Mouse (Mus musculus): ENCODE results near the gene Olfr568. TPM values are rescaled to one million over a fixed set of nuclear protein-coding genes. Genes with fewer than 3 reads are reported as not detected.

The Olfr568 gene
- polyA plus RNA-seq (2016; fragmentation: Nextera tagmentation; extraction: Ambion mirVana): not detected in 2 replicates

- Histone ChIP-seq H3K27me3 (replicated peaks) (no peaks in the 10 kb centered on the region), H3K36me3 (no peaks in the 10 kb centered on the region), H3K4me2 (replicated peaks) (no peak within 1 kb of the TSS), H3K9ac (no peak within 1 kb of the TSS), H3K4me1 (no peaks in the 10 kb centered on the region), H3K27ac (no peak within 1 kb of the TSS), H3K4me3 (no peak within 1 kb of the TSS), H3K9me3 (no peaks in the 10 kb centered on the region)
- ATAC-seq (ENCODE audit: low FRiP score, low read depth): no peak
Measured at GRCm38 (mm10) chr7:102876822-102877221, at the start of gene Olfr568. TSS of gene Olfr568 (plus strand) at chr7:102877122.

DNA sequence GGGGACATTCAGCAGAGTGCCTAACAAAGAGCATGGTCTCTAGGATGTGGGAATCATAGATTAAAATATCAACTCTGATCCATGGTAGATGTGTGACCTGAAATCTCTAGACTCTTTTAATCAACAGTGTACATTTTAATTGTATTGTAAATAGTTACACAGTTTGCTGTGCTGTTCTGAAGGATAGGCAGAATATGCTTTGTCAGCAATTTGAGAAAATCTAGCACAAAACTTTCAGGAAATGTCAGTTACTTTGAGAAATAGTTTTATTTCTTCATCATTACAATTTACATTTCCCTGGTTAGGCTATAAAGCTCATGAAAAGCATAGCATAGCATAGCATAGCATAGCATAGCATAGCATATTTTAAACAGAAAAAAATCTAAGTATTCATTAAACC lies 21.1 kb upstream of the Olfr568 start:
- Histone ChIP-seq H3K9ac (no peak overlapping the region), H3K9me3 (no peaks in the 10 kb centered on the region), H3K4me1 (no peaks in the 10 kb centered on the region), H3K27ac (no peak overlapping the region), H3K4me2 (replicated peaks) (no peak overlapping the region), H3K27me3 (replicated peaks) (no peaks in the 10 kb centered on the region), H3K36me3 (no peaks in the 10 kb centered on the region), H3K4me3 (no peak overlapping the region)
- no peak for ATAC-seq (ENCODE audit: low FRiP score, low read depth)

DNA sequence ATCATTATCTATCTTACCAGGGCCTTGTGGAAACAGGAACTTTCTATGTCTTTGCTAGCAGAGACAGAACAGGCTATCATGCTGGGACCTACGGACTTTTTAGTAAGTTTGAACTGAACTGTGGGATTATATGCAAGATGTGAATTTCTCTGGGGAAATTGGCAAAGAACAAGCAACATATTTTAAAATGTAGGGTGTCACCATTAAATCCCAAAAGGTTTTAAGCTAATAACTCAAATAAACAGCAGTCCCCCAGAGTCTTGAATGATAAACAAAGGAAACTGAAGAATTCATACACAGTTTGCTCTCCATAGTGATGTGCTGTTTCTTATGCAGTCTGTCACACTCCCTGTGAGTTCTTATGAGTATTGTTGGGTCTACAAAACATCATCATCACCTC lies 18.3 kb upstream of the Olfr568 start, which contains the start of gene Olfr566:
Olfr566 (minus strand) TSS at position 101 of the 400 bp plus-strand sequence.
- Histone ChIP-seq H3K4me2 (replicated peaks) (no peak within 1 kb of the TSS), H3K9me3 (no peaks in the 10 kb centered on the region), H3K4me1 (no peaks in the 10 kb centered on the region), H3K27me3 (replicated peaks) (no peaks in the 10 kb centered on the region), H3K27ac (no peak within 1 kb of the TSS), H3K9ac (no peak within 1 kb of the TSS), H3K36me3 (no peaks in the 10 kb centered on the region), H3K4me3 (no peak within 1 kb of the TSS)
- 86% methylated on average over 1 of the region's 1 CpGs for WGBS
- ATAC-seq (ENCODE audit: low FRiP score, low read depth): no peak

DNA sequence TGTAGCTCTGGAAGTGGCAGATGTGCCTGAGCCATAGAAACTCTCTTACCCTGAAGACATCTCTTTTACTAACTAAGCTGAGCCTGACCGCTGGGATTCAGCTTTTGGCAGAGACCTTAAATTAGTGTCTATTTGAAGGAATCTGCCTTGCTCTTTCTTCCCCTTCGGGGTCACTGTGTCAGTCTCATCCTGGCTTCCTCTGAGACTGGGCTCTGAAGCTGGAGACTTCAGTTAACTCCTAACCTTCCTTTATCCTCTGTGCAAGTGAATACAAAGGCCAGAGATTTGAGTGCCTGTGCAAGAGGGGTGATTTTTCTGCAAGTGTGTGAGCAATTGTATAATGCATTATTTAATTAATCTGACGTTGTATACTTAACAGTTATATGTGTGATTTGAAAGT lies 13.9 kb downstream of the Olfr568 start, which contains the start of gene Olfr569:
Olfr569 (minus strand) TSS at position 101 of the 400 bp plus-strand sequence.
- H3K9ac ChIP-seq: no peak within 1 kb of the TSS
- H3K4me2 ChIP-seq (replicated peaks): no peak within 1 kb of the TSS
- 70% methylated on average over 3 of the region's 3 CpGs for WGBS
- H3K4me3 ChIP-seq: no peak within 1 kb of the TSS
- H3K4me1 ChIP-seq: no peaks in the 10 kb centered on the region
- no peaks in the 10 kb centered on the region for H3K27me3 ChIP-seq (replicated peaks)
- ATAC-seq (ENCODE audit: low FRiP score, low read depth): no peak
- H3K9me3 ChIP-seq: no peaks in the 10 kb centered on the region
- H3K36me3 ChIP-seq: no peaks in the 10 kb centered on the region
- H3K27ac ChIP-seq: no peak within 1 kb of the TSS

- Histone ChIP-seq H3K27ac (no peak overlapping the region), H3K36me3 (no peaks in the 10 kb centered on the region)
- ATAC-seq (ENCODE audit: low FRiP score, low read depth): no peak
Measured at GRCm38 (mm10) chr7:102915261-102915660, 38.3 kb downstream of the Olfr568 start.

DNA sequence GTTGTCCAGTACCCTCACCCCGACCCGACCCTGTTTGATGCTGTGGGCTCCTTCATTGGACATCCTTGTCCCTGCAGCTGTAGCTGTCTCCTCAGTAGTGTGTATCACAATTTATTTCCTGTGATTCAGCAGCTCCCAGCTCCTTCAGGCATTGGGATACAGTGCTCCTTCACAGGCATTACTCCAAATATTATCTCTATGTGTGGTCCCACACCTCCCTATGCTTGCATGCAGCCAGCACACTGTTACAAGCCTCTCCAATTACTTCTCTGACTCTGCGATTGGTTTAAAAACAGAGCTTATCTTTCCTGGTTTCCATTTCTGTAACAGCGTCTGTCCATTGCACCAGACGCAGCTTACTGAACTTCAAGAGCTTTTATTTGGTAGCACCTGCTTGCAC lies 39.5 kb downstream of the Olfr568 start:
- Histone ChIP-seq H3K4me1 (no peaks in the 10 kb centered on the region), H3K9me3 (no peaks in the 10 kb centered on the region), H3K4me3 (no peak overlapping the region), H3K4me2 (replicated peaks) (no peak overlapping the region), H3K9ac (no peak overlapping the region), H3K27ac (no peak overlapping the region), H3K27me3 (replicated peaks) (no peaks in the 10 kb centered on the region), H3K36me3 (no peaks in the 10 kb centered on the region)
- WGBS: 82% methylated on average over 5 of the region's 5 CpGs
- ATAC-seq (ENCODE audit: low FRiP score, low read depth): no peak

More at GRCm38 (mm10) chr7:102915261-102915660, 38.3 kb downstream of the Olfr568 start:
- 54% methylated on average over 1 of the region's 1 CpGs for WGBS
- Histone ChIP-seq H3K4me1 (no peaks in the 10 kb centered on the region), H3K27me3 (replicated peaks) (no peaks in the 10 kb centered on the region), H3K4me3 (no peak overlapping the region), H3K4me2 (replicated peaks) (no peak overlapping the region), H3K9ac (no peak overlapping the region), H3K9me3 (no peaks in the 10 kb centered on the region)

DNA sequence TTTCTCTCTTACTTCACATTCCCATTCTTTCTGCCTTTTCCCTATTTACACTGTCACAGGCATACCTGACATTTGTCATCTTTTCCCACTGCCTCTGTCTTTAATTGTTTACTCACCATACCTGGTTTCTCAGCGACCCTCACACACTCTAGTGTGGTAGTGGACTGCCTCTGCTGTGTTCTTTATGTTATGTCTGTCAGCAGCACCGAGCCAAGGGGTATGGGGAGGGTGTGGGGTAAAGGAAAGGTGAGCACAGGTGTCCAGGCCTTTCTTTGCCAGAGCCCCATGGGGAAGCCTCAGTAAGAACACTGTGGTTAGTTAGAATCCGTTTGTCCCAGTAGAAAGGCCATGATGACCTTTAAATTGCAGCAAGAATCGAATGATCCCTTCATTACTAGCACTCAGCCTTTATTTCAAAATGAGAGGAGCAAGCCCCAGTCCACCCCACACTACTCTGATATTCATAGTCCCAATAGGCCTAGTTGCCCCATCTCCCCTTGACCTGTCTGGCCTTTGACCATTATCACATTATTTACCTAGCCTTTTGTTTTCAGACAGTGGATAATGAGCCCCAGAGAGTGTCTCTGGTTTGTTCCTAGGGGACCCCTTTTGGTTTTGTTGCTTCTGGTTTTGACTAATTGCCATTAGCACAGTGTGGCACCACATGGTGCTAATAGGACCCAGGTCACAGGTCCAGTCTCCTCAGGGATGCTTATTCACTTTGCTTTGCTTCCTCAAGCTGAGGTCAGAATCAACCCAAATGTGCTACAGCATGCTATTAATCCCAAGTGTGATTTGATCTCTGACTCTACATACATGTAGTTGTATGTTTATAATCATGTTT lies 40.3 kb downstream of the Olfr568 start, which contains the start of gene Olfr571:
Olfr571 (minus strand) TSS at position 505 of the 844 bp plus-strand sequence.
- H3K27ac ChIP-seq: no peak within 1 kb of the TSS
- H3K4me3 ChIP-seq: no peak within 1 kb of the TSS
- no peak within 1 kb of the TSS for H3K9ac ChIP-seq
- peak; percentile 71 for ATAC-seq (ENCODE audit: low FRiP score, low read depth)
- no peaks in the 10 kb centered on the region for H3K36me3 ChIP-seq
- no peaks in the 10 kb centered on the region for H3K4me1 ChIP-seq
- no peaks in the 10 kb centered on the region for H3K27me3 ChIP-seq (replicated peaks)
- no peaks in the 10 kb centered on the region for H3K9me3 ChIP-seq
- H3K4me2 ChIP-seq (replicated peaks): no peak within 1 kb of the TSS
- 47% methylated on average over 4 of the region's 4 CpGs for WGBS

DNA sequence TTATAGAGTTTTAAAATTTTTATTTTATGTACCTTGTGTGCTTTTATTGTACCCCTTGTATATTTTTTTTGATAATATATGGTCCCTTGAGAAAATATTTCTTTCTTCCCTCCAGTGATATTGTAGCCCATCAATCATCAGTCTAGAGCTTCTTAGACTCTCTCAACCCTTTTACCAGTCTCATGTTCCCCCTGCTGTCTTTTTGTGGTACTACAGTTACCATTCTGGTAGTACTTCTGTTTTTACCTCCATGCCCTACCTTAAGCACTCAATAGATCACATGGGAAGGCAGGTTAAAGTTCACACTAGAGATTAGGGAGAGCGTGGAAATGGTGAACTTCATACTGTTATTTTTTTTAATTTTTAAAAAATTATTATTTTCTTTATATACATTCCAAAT lies 42.7 kb downstream of the Olfr568 start:
- 21% methylated on average over 1 of the region's 1 CpGs for WGBS
- Histone ChIP-seq H3K4me2 (replicated peaks) (no peak overlapping the region), H3K27me3 (replicated peaks) (no peaks in the 10 kb centered on the region), H3K4me3 (no peak overlapping the region), H3K36me3 (no peaks in the 10 kb centered on the region), H3K9me3 (no peaks in the 10 kb centered on the region), H3K27ac (no peak overlapping the region), H3K4me1 (no peaks in the 10 kb centered on the region), H3K9ac (no peak overlapping the region)
- ATAC-seq (ENCODE audit: low FRiP score, low read depth): peak; percentile 54; the same call in 1 of the 2 replicates

DNA sequence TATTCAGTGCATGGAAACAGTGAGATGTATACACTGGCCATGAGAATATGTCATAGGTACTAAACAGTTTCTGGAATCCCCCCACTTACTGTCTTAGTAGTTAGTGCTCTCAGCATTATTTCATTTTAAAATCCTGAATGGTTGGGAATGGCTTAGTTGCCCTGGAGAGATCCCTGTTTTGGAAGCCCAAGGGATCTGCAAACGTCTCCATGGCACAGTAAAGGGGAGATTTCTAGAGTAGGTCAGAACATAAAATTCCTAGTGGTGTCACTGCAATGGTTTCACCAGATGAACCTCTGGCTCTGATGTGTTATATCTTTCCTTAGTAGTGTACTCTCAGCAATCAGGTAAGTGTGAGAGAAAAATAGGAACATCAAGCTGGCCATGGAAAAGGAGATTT lies 47.2 kb downstream of the Olfr568 start, which contains the start of gene Olfr572:
Olfr572 (plus strand) TSS at position 301 of the 400 bp plus-strand sequence.
- no peak within 1 kb of the TSS for H3K4me2 ChIP-seq (replicated peaks)
- H3K4me1 ChIP-seq: no peaks in the 10 kb centered on the region
- no peak within 1 kb of the TSS for H3K27ac ChIP-seq

DNA sequence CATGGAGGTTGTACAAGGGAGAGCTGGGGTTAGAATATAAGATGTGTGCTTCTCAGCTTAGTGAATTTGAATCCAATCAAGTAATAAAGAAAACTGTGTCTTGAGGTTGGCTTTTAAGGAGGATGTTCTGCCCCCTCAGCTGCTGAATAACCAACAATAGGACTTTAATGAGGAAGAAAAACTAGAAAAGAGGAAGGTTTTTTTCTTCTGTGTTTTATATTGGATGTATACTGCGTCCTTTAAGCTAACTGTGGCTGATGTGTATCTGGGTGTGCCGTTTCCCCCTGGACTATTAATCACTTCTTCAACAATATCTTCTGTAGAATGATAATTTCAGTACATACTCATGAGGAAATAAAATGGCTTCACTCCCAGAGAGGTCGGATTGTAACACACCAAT lies 50.2 kb downstream of the Olfr568 start:
- Histone ChIP-seq H3K9me3 (no peaks in the 10 kb centered on the region), H3K4me3 (no peak overlapping the region), H3K27me3 (replicated peaks) (no peaks in the 10 kb centered on the region), H3K27ac (no peak overlapping the region), H3K4me1 (no peaks in the 10 kb centered on the region), H3K36me3 (no peaks in the 10 kb centered on the region), H3K4me2 (replicated peaks) (no peak overlapping the region), H3K9ac (no peak overlapping the region)
- no peak for ATAC-seq (ENCODE audit: low FRiP score, low read depth)
- WGBS: 77% methylated on average over 3 of the region's 3 CpGs

More for the DNA sequence above, 47.2 kb downstream of the Olfr568 start, which contains the start of gene Olfr572:
- no peaks in the 10 kb centered on the region for H3K9me3 ChIP-seq
- ATAC-seq (ENCODE audit: low FRiP score, low read depth): no peak
- H3K27me3 ChIP-seq (replicated peaks): no peaks in the 10 kb centered on the region
- H3K4me3 ChIP-seq: no peak within 1 kb of the TSS
- H3K9ac ChIP-seq: no peak within 1 kb of the TSS
- WGBS: 67% methylated on average over 1 of the region's 1 CpGs
- H3K36me3 ChIP-seq: no peaks in the 10 kb centered on the region

All from neural tube, embryonic 12.5 days (tissue).